Mouse (Mus musculus) heart, postnatal 14 days (tissue): ENCODE measurements around the gene Slc39a12. TPM values are rescaled to one million over a fixed set of nuclear protein-coding genes. Genes with fewer than 3 reads are reported as not detected.
A peak's percentile ranks its signal among the peaks of the same experiment; 100 is the strongest.

Experiments used
- DNase-seq, 2 experiments: peaks; one replicate each; pipeline ENCODE4 v3.0.0; 2021 to 2022
- intact Hi-C: fragments of 180-260 bp; cut with DNase I; formaldehyde crosslinking; loops from one replicate; pipeline ENCODE4 v1.15.1; 2025
- long read RNA-seq, 2 experiments: library from polyadenylated mRNA; stranded (forward); transcript quantifications; one replicate each; pipeline ENCODE4 v2.0.0; 2021
- total RNA-seq, 2 experiments: library from RNA; stranded (reverse); gene quantifications; 2 replicates each; pipeline ENCODE4 v1.2.3; 2021

The Slc39a12 gene
- under 1 TPM in 1 of 2 experiments, not detected in 1; 0.14 TPM for total RNA-seq
- long read RNA-seq, experiment 1, result 0 reads
- long read RNA-seq, experiment 2, result 0 reads

DNA sequence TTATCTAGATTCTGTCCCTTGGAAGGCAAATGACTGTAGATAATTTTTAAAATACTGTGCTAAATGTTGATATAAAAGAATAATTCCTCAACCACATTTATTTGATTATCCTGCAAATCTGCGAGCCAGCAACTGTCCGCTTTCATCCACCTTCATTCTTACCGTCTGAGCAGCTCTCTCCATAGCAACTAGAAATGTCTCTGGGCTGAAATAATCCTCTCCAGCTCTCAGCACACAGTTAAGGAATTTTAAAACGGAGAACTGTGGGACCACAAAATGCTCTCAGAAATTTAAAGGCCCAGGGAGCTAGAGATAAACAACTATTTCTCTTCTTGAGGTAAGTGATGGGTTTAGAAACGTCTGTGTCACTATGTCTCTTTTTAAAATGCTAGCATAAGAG is at the start of gene Slc39a12:
Gene Slc39a12, plus strand, starts transcription at position 155 of the 400 bp plus-strand sequence.
- no peak for DNase-seq
- intact Hi-C loops, result no loop called here

DNA sequence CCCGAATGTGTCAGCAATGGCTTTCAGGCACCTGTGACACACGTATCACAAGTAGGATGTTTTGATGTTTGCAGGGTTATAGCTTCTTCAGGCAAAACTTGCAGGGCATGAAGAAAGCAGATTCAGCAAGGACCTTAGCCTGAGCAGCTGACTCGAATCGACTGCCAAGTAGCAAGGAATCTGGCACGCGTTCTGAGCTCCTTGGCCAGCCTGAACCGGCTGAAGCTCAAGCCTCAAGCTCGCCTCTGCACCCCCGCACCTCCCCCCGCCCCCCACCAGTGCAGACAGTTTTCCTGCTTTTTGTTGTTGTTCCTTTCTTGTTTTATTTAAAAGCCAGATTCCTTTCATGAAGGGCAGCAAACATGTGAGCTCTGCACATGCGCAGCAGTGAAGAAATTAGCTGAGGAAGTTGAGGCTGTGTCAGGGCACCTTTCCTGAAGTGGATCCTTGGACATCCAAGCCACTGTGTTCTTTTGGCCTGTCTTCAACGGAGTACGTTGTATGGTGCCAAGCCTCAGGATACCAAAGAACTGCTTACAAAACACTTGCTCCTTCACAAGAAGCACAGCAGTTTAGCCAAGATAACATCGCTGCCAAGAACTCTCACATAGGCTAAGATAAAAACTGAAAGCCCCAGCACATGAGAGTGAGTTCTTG is 46.3 kb upstream of the Slc39a12 start:
- DNase-seq, result peak; percentile 76 to 85
- intact Hi-C loops, result no loop called here

DNA sequence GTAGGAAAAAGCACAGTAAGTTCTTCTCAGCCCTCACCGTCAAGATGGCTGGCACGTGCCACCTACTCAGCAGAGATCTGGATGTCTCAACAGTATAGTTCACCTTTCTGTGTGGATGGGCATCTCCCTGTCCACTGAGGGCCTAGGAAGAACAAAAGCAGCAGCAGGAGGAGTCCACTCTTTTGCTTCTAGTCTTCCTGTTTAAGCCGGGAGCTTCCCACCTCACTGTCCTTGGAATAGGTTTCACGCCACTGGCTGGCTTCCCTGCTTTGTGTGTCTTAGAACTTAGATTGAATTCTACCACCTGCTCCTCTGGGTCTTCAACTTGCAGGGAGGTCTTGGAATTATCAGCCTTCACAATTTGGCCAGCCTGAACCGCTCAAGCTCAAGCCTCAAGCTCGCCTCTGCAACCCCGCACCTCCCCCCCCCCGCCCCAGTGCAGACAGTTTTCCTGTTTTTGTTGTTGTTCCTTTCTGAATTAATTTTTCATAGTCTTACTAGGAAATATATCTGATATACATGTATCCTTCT is 45.7 kb upstream of the Slc39a12 start:
- intact Hi-C loops, result no loop called here
- peak; percentile 33 to 39 for DNase-seq

DNA sequence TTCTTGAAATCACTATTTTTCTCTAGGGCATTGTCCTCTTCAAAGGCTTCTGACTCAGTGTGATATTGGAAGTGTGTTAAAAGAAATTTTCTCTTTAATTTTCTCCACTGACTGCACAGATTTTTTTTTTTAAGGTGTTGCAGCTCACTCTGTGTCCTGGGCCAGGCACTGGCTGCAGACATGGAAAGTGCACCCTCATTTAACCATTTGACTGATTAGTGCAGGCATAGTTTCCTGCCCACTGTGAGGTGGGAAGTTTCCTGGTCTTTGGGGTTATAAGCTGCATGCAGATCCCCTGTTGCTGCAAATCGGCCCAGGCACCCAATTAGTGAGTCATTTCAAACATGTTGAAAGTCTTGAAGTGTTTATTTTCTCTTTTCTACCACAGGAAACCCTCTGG is 740 bp downstream of the Slc39a12 start:
- no peak for DNase-seq
- intact Hi-C loops, result no loop called here

DNA sequence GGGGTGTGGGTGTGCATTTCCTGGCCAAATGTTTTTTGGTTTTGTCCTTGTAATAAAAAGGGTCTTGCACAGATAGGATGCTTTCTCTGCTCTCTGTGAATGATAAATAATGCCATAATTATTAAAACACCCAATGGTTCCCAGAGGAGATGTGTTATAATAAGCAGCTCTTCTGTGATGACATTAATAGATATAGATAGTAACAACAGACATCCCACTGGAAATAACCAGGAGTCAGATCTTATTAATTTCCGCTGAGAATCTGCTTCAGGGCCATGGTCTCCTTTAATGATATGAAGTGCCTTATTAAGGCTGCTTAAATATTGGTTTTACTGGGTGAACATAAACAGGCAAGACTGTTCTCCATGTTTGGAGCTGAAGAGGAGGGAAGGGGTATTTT is 2.8 kb downstream of the Slc39a12 start:
- intact Hi-C loops, result no loop called here
- no peak for DNase-seq

DNA sequence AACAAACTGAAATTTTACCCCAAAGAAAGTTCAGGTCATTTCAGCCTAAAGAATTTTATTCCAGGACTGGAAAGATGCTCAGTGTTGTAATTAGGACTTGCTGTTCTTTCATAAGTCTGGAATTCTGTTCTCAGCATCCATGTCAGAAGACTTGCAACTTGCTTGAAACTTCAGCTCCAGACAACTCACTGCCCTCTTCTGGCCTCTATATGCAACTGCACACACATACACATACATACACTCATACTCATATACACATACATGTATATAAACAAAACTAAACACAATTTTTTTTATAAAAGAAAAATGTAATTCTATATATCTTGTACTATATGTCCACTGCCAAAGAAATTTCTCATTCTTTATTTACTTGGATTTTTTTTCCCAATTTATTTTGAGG is 14.9 kb downstream of the Slc39a12 start:
- intact Hi-C loops, result no loop called here
- DNase-seq, result no peak

DNA sequence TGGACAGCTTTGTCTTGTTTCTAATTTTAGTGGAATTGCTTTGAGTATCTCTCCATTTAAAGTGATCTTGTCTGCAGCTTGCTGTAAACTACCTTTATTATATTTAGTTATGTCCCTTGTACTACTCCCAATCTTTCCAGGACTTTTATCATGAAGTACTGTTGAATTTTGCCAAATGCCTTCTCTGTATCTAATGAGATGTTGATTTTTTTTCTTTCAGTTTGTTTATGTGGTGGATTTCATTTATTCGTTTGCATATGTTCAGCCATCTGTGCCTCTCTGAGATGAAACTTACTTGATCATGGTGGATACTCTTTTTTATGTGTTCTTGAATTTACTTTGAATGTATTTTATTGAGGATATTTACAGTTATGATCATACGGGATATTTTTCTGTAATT is 40.9 kb downstream of the Slc39a12 start:
- no peak for DNase-seq
- intact Hi-C loops, result no loop called here

DNA sequence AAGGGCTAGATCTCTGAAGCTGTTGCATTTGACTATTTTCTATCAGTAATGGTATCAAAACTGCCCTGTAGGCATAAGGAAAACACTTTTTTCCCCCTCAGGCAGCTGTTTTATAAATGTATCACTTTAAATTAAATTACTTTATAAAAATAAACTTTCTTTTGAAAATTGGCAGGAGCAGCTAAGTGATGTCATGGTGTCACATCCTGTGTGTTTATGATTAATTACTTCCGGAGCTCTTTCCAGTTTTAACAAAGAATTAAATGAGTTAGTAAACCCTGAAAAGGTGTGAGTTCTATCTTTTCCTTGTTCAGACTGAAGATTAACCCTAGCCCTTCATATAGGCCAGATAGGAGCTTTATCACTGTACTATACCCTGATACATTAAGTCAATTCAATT is 59.2 kb downstream of the Slc39a12 start:
- no peak for DNase-seq
- intact Hi-C loops, result no loop called here

DNA sequence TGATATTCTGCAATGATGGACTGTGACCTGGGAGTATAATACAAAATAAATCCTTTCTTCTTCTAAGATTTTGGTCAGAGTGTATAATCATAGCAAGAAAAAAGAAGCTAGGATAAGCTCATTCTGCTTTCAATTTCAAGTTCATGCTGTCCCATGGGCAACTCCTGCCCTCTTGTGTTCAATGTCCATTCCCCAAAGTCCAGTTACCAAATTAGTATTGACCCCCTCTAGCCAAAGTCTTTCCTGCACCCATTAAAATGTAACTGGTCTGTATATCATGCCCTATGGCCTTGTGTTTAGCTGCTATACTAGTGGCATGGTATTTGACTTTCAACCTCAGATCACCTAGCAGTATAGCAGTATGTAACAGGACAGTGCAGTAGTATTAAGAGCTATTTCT is 62.8 kb downstream of the Slc39a12 start:
- intact Hi-C loops, result no loop called here
- DNase-seq, result no peak

DNA sequence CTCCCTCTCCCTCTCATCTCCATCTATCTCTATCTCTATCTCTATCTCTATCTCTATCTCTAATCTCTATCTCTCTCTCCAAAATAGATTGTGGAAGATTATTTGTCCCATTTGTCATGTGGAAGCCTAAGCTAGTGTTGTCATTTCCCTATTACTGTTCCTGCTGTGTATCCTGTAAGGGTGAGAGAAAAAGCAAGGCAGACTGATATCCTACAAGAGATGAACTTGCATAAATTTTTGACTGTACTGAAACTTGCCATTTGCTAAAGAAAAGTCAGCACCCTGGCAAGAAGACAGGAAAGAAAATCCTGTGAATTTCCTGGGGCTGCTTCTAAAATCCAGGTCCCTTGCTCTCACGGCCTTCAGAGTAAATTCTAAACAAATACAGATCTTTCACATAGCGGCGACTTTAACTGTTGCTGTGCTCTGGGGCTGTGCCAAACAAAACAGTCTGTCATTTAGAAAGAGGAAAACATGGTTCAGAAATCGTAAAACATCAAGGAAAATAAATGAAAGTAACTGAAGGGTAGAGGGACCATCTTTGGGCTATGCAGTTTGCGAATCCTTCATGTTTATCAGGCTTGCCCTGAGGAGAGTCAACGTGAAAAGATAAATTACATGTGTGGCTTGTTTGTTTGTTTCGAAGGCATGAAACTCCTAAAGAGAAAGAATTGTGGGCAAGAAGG is 67.0 kb downstream of the Slc39a12 start:
- intact Hi-C loops, result no loop called here
- peak; percentile 3 to 12 for DNase-seq

DNA sequence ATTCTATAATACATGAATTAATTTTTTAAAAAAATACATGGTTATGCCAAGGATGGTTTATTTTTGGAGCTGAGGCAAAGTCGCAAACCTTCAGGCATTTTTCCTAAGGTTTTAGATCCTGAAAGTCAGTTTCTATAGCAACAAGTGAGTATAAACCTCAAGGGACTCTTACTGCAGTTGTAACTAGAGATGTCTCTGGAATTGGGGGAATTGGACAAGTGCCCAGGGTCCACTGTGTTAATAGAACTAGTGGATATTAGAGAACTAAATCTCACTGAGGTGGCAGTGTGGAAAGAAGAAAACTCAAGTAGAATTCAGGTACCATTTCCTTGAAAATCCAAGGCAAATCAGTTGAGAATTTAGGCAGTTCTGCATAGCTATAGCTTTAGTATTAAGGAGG is 76.3 kb downstream of the Slc39a12 start:
- no peak for DNase-seq
- intact Hi-C loops, result no loop called here

DNA sequence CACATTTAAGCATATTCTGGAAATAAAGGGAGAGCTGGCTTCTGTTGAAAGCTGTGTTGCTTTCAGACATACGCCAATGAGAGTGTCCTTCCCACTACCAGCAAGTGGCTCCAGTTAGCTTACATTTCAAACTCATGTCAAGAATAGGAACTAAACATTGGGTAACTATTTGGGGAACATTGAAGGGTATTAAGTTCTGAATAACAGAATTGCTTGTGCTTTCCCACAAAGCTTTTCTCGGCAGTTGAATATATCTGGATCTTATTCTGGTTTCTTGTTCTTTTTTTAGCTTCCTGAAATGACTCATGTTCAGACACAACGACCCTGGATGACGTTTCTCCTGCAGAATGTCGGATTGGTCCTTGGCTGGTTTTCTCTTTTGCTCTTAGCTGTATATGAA is 106.0 kb downstream of the Slc39a12 start:
- intact Hi-C loops, result loop anchor here (10.0 kb wide), 1 partner anchor 111 kb away; the partner anchor contains the start of gene Cacnb2
- no peak for DNase-seq

DNA sequence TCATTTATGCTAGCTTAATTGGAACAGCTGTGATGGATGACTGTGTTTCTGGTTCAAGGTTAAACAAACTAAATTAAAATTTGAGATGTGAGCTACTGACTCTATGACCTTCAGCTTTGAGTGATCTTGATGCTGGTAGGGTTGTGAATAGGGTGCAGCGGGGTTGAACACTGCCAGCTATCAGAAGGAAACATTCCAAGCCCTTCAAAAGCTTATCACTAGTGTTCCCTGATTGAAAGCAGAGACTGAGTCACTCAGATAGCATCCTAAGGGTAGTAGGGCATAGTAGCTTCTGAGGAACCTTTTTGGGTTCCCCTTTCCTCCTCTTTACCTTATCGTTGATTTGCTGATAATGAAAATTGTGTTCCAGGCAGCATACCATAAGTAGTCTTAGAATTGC is 108.0 kb downstream of the Slc39a12 start:
- no peak for DNase-seq

DNA sequence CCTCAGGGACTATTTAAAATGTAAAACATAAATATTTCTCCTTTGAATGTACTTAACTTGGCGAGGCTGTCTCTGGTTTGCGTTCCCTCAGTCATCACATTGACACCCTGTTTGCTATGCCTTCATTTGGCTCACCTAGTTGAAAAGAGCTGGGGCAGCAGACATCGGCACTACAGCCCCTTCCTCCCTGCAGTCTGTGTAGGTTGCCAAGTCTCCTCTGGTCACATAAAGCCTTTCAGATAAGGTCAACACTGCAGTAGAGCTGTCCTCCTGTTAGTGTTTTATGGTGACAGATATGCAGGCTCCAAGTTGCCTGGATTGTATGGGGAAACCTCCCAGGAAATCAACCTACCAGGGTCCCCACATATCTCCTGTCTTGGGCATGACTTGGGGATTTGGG is 114.4 kb downstream of the Slc39a12 start:
- intact Hi-C loops, result no loop called here
- DNase-seq, result no peak

More for the DNA sequence above, 108.0 kb downstream of the Slc39a12 start:
- intact Hi-C loops, result loop anchor here (10.0 kb wide), 1 partner anchor 109 kb away; the partner anchor contains the start of gene Cacnb2

DNA sequence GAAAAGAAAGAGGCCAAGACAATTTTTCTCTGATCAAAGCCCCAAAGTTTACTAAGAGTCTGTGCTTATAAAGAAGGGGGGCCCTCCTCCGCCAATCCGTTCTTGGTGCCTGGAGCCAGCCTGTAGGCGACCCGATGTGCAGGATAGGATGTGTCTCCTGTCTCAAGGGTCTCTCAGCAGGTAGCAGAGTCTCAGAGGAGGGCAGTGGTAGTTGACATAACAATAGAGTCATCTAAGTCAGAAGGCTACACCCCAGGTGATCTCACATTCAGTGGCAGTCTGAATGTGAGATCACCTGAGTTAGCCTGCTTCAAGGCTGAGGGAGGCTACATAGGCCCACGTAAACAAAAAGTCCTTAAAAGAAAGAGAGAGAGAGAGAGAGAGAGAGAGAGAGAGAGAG is 130.1 kb downstream of the Slc39a12 start:
- no peak for DNase-seq
- intact Hi-C loops, result no loop called here

DNA sequence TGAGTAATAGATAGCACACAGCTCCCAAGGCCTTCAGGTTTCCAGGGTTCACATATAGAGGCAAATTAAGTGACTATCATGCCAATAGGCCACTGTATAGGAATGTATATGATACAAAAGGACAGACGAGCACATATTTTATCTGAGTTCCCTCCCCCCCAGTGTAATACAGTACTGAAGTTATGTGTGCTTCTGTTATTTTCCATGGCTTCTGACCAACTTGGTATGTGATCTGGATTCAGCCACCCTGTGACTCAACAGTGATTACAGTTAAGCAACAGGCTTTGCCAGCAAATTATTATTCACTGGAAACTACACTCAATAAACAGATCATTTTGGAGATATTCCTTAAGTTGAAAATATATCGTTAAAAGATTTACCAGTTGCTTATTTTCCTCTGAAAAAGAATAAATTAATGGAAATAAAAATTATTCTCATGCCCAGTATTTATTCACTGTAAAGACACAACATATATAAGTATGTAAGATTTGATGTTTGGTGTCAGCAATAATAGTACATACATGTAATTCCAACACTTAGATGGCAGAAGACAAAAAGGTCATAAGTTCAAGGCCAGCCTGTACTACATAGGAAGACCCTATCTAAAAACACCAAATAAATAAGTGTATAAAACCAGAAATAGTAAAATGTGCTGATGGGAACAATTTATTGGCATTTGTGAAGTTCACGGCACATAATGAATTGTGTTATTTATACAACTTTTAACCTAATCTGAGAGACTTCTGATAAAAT is 146.4 kb downstream of the Slc39a12 start:
- DNase-seq, result no peak
- intact Hi-C loops, result no loop called here

DNA sequence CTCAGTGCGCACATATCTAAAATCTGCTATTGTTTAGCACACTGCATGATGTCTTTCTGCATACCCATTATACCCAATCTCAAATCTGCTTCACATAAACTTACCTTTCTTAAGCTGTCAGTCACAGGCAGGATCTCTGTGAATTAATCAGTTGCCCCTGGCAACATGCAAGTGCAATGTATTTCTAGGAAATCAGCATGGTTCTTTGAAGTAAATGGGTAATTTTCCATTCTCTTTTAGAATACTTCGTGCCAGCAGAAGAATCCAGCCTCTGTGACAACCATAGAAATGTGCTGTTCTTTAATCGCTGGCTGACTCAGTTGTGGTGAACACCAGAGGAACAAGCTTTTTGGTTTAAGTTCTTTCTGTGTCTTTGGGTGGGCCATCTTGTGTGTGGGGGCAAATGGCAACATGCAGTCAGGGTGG is 147.1 kb downstream of the Slc39a12 start:
- intact Hi-C loops, result no loop called here
- DNase-seq, result no peak

DNA sequence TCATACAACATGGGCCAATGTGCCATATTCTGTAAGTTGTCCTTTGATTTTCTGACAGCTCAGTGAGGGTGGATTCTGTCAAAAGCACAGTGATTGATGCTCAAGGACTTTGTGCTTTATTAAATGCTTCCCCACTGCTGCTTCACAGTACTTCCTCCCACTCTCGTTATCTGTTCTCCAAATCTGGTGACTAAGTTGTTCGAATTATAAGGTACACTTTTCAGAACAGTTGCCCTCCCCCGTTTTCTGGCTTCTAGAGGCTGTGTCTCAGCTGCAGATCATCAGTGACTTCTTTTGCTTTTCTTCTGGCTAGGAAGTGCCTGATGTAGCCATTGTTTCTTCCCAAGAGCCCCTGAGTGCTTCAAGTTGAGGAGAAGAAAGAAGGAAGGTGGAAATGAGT is 149.7 kb downstream of the Slc39a12 start:
- no peak for DNase-seq
- intact Hi-C loops, result no loop called here

DNA sequence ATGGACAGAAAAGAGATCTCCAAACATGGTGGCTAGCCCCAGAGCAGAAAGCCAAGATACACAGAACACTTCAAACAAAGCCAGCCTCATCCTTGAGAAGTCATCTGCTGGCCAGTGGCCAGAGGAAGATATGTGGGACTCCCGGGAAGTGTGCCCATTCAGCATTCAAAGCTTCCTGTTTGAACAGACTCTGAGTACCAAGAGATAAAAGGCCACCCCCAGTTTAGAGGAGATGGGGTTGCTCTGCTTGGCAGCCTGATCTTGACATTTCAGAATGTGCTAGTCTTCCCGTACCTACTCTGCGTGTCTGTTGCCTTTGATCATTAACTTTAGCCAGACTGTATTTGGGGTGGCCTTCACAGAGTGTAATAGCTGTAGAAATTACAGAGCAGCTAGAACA is 155.2 kb downstream of the Slc39a12 start:
- intact Hi-C loops, result no loop called here
- DNase-seq, result peak; percentile 5 to 30

DNA sequence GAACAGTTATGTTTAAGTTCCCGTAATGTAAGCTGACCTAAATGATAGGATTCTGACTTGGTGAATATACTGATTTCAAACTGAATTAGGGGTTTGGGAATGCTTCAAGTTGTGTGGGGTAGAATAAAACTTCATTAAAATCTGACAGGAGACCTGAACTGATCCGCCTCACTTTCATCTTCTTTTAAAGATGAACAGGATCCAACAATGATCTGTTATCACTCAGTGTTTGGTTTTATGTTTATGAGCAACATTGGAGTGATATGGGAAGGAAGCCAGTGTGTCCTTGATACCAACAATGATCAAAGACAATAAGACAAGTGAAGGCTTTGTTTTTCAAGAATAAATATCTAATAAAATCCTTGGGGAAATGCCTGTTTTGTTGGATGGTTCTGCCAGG is 155.7 kb downstream of the Slc39a12 start:
- no peak for DNase-seq
- intact Hi-C loops, result no loop called here
